Mouse (Mus musculus): ENCODE results near the gene Olfr1454.

DNA sequence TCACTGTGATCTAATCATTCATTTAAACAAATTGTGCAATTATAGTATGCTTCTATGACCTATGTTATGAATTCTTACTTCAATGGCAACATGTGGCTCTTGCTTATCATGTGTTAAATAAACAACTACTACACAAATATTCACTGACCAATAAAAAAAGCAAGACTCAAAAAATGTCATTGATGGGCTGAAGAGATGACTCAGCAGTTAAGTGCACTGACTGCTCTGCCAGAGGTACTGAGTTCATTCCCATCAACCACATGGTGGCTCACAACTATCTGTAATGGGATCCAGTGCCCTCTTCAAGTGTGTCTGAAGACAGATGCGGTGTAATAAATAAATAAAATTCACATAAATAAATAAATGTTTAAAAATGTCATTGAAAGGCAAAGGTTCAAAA is 33.5 kb downstream of the Olfr1454 start:
- TF ChIP-seq CTCF (conservative IDR thresholded peaks at IDR 0.05; ENCODE audit: insufficient read depth, insufficient read length, low read depth, low read length) (no peak), POLR2A (IDR thresholded peaks at IDR 0.05; ENCODE audit: low read depth, low read length) (no peak)
